Mouse (Mus musculus): Measurements from ENCODE around the gene Scn7a. TPM values are rescaled to one million over a fixed set of nuclear protein-coding genes. Genes with fewer than 3 reads are reported as not detected.

The Scn7a gene
- not detected in 2 replicates for total RNA-seq (2023)

DNA sequence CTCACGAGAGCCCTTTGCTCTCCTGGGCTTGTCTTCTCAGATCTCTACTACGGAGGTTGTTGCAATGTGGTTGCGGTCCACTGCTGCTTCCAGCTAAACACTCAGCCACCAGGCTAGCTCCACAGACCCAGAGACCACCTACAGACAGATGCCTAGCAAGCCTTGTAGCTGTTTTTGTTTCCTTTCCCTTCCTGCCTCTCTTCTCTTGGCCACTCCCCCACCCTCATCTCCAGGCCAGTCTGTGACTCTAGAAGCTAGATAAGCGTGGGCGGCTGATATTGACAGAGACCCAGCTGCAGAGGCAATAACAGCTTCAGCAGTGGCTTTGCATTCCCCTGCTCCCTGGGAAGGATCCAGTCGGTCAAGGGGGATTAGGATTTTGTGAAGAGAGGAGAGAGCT lies at the start of gene Scn7a:
TSS of gene Scn7a (minus strand) at position 150 of the 400 bp plus-strand sequence.

GRCm38 (mm10) chr2:66634580-66635359 lies 149.9 kb downstream of the Scn7a start, which contains the start of gene Scn9a:
Gene Scn9a (minus strand): TSS chr2:66634962.

Other genes starting within 250 kb of the Scn7a start
- not detected in 2 replicates for gene Scn9a, start 150.0 kb downstream of the Scn7a start, total RNA-seq (2023)

Measured in neutrophil, adult 65 days (primary cell).